Mouse (Mus musculus) thymus, adult 2 months (tissue): ENCODE measurements around the gene Abcc1.

Source experiments
- CTCF ChIP-seq: fragments of 200-500 bp; IDR thresholded peaks from 2 replicates; pipeline ENCODE4 v1.5.1; 2012; ENCODE audit warnings: mild to moderate bottlenecking, control low read depth, low read length, moderate library complexity, borderline replicate concordance; ENCODE audit not compliant: control insufficient read depth, poor library complexity, insufficient read depth; ENCODE audit errors: extremely low read depth
- POLR2A ChIP-seq: fragments of 200-500 bp; IDR thresholded peaks from 2 replicates; pipeline ENCODE4 v1.6.1; 2012; ENCODE audit warnings: mild to moderate bottlenecking, low read length, control low read depth, moderate library complexity; ENCODE audit not compliant: control insufficient read depth, poor library complexity, insufficient read depth; ENCODE audit errors: extremely low read depth

DNA sequence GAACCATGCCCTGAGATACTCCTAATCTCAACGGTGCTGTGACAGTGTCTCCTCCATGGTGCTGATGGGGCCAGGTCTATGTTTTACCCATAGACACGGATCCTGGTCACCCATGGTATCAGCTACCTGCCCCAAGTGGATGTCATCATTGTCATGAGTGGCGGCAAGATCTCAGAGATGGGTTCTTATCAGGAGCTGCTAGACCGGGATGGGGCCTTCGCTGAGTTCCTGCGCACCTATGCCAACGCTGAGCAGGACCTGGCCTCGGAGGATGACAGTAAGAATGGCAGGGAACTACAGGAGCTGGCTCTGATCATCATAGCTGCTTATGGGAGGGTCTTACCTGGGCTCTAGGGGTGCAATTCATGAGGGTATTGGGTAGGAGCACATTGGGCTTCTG lies 86.9 kb downstream of the Abcc1 start:
- no peak for TF ChIP-seq CTCF
- TF ChIP-seq POLR2A = no peak
